Mouse (Mus musculus): Measurements from ENCODE around the gene Ankrd6. TPM values are rescaled to one million over a fixed set of nuclear protein-coding genes. Genes with fewer than 3 reads are reported as not detected.

Ankrd6 gene
- polyA plus RNA-seq, 1 experiment from 2014 or later = 20.8 TPM

- Histone ChIP-seq H3K4me2 (ENCODE audit: low read depth, low read length) (no peak overlapping the region), H3K27ac (ENCODE audit: low read depth, low read length) (no peak overlapping the region), H3K27me3 (ENCODE audit: control insufficient read depth, insufficient read depth, low read length) (no peaks in the 10 kb centered on the region), H3K36me3 (ENCODE audit: control insufficient read depth, insufficient read depth, low read length) (peaks cover 51% of the 10 kb centered on the region), H3K4me1 (ENCODE audit: control insufficient read depth, insufficient read depth, low read length) (no peaks in the 10 kb centered on the region), H3K9me3 (ENCODE audit: control insufficient read depth, low read length) (no peaks in the 10 kb centered on the region), H3K4me3 (ENCODE audit: low read depth, low read length) (no peak overlapping the region), H3K9ac (replicated peaks; ENCODE audit: low read depth, low read length) (no peak overlapping the region)
- 74% methylated on average over 7 of the region's 7 CpGs for WGBS
- no peak for ATAC-seq (ENCODE audit: low read depth)
Measured at GRCm38 (mm10) chr4:32767471-32767870, 183.2 kb downstream of the Ankrd6 start.

GRCm38 (mm10) chr4:32757430-32757829 is 193.2 kb downstream of the Ankrd6 start:
- WGBS = 97% methylated on average over 2 of the region's 2 CpGs
- no peaks in the 10 kb centered on the region for H3K9me3 ChIP-seq (ENCODE audit: control insufficient read depth, low read length)
- peaks cover 49% of the 10 kb centered on the region for H3K36me3 ChIP-seq (ENCODE audit: control insufficient read depth, insufficient read depth, low read length)
- H3K4me2 ChIP-seq (ENCODE audit: low read depth, low read length) = no peak overlapping the region
- no peaks in the 10 kb centered on the region for H3K4me1 ChIP-seq (ENCODE audit: control insufficient read depth, insufficient read depth, low read length)
- H3K27ac ChIP-seq (ENCODE audit: low read depth, low read length) = no peak overlapping the region
- ATAC-seq (ENCODE audit: low read depth) = no peak
- no peak overlapping the region for H3K9ac ChIP-seq (replicated peaks; ENCODE audit: low read depth, low read length)
- H3K27me3 ChIP-seq (ENCODE audit: control insufficient read depth, insufficient read depth, low read length) = no peaks in the 10 kb centered on the region
- no peak overlapping the region for H3K4me3 ChIP-seq (ENCODE audit: low read depth, low read length)

Other genes with a start within 250 kb of the Ankrd6 start
- 131 and 132 TPM in 2 replicates for gene Lyrm2, start 150.6 kb downstream of the Ankrd6 start, polyA plus RNA-seq (2014; fragmentation: Nextera tagmentation; extraction: Ambion mirVana)
- gene Rragd, start 32.2 kb upstream of the Ankrd6 start, polyA plus RNA-seq (2014; fragmentation: Nextera tagmentation; extraction: Ambion mirVana) = 52.1 and 58.7 TPM in 2 replicates
- gene Ube2j1, start 80.6 kb upstream of the Ankrd6 start, polyA plus RNA-seq (2014; fragmentation: Nextera tagmentation; extraction: Ambion mirVana) = 78.9 and 81.9 TPM in 2 replicates
- gene Gabrr2, start 112.2 kb upstream of the Ankrd6 start, polyA plus RNA-seq (2014; fragmentation: Nextera tagmentation; extraction: Ambion mirVana) = 0.25 and 0.50 TPM in 2 replicates
- gene Gabrr1, start 181.7 kb upstream of the Ankrd6 start, polyA plus RNA-seq (2014; fragmentation: Nextera tagmentation; extraction: Ambion mirVana) = 0.17 TPM in 1 of 2 replicates, not detected in the other
- 2.2 and 2.5 TPM in 2 replicates for gene Pm20d2, start 238.9 kb upstream of the Ankrd6 start, polyA plus RNA-seq (2014; fragmentation: Nextera tagmentation; extraction: Ambion mirVana)

Data from neural tube, embryonic 14.5 days (tissue).